Mouse (Mus musculus) gastrocnemius, postnatal 4 days (tissue): Measurements from ENCODE around the gene Ss18l1. TPM values are rescaled to one million over a fixed set of nuclear protein-coding genes. Genes with fewer than 3 reads are reported as not detected.

Experiments used
- DNase-seq, 2 experiments: peaks; one replicate each; pipeline ENCODE4 v3.0.0; 2021 to 2022; ENCODE audit warnings: low spot score in 2 of 2, mixed read lengths in 2 of 2
- long read RNA-seq, 2 experiments: library from polyadenylated mRNA; stranded (forward); transcript quantifications; one replicate each; pipeline ENCODE4 v2.0.0; 2021
- total RNA-seq, 2 experiments: library from RNA; stranded (reverse); gene quantifications; 2 replicates each; pipeline ENCODE4 v1.2.3; 2021

The Ss18l1 gene
- total RNA-seq: 1 to 10 TPM; 3.7 to 4.3 TPM
- long read RNA-seq, experiment 1, full-length matches to known transcripts: 1 of 9 reads
- long read RNA-seq, experiment 1, partial matches to known transcripts: 2 of 9 reads
- long read RNA-seq, experiment 1, other reads (novel, unspliced or antisense): 6 of 9 reads
- long read RNA-seq, experiment 2, full-length matches to known transcripts: 6 of 10 reads
- long read RNA-seq, experiment 2, partial matches to known transcripts: 2 of 10 reads
- long read RNA-seq, experiment 2, other reads (novel, unspliced or antisense): 2 of 10 reads

DNA sequence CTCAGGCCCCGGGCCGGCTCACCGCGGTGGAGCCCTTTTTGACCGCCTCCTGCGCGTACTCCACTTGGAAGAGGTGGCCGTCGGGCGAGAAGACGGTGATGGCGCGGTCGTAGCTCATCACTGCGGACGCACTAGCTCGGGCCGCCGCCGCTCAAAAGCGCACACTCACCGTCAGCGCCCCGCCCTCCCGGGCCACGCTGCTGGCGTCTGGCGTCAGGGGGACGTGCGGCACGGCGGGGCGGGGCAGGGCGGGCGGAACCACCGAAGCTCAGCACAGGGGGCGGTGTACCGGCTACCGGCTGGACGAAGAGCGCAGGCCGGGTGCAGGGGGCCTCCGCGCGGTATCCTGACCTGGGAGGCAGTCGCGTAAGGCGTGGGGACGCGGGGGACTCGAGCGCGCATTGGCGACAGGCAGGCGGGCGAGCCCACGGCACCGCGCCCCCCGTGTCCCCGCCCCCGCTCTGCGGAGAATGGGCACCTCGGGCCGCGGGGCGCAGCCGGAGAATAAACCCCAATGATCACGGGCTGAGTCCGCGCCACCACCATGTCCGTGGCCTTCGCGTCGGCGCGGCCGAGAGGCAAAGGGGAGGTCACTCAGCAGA is at the start of gene Ss18l1, which contains the start of gene Psma7:
TSS of gene Ss18l1 (plus strand) at position 254 of the 602 bp plus-strand sequence.
TSS of gene Psma7 (minus strand) at position 178 of the 602 bp plus-strand sequence.
- DNase-seq: peak; percentile 83 to 93

GRCm38 (mm10) chr2:179993071-179993470 is 49.2 kb upstream of the Ss18l1 start:
- DNase-seq: no peak

GRCm38 (mm10) chr2:179998431-179998830 is 43.9 kb upstream of the Ss18l1 start:
- no peak for DNase-seq

DNA sequence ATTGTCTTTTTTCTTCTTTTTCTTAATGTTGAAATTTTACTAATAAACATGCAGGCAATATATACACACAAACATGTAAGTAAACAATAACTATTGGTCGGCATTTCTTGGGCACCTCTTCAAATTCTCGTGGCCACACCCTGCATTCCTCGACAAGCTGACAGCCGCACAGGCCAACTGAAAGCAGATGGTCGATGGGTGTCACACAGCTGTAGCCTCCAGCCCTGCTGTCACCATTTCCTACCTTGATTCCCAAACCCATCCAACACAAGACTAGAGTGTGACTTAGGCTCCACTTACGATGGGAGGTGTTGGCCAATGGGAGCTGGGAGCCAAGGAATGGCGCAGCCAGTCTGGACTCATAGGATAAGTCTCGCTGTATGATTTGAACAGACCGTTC is 40.7 kb upstream of the Ss18l1 start:
- DNase-seq: no peak

- DNase-seq: no peak
Measured at GRCm38 (mm10) chr2:180005656-180006351, 36.5 kb upstream of the Ss18l1 start.

DNA sequence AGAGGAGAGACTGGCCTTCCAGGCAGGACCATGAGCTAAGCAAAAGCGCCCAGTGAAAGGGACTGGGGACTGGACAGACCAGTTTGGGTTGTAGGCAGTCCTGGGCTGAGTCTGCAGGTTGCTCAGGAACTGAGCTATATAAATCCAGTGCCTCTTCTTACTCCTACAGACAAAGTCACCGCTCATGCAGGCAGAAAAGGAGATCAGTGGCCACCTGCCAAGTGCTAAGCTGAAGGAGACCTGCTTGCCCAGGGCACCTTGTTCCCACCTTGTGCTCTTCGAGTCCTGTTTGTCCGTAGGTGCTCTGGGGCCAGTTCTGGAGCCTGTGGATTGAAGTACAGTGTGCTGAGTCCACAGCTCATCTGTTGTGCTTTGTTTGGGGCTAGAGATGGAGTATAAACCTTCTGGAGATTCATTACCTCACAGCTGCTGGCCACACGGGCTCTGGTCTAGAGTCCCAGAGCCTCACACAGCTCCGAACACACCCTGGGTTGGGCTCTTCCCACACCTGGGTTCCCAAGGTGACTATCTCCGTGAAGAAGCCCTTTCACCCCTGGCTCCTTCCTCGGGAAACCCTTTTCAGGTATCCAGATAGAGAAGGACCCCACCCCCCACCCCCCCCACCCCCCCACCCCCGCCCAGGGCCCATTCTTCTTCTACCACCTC is 35.8 kb upstream of the Ss18l1 start:
- no peak for DNase-seq

DNA sequence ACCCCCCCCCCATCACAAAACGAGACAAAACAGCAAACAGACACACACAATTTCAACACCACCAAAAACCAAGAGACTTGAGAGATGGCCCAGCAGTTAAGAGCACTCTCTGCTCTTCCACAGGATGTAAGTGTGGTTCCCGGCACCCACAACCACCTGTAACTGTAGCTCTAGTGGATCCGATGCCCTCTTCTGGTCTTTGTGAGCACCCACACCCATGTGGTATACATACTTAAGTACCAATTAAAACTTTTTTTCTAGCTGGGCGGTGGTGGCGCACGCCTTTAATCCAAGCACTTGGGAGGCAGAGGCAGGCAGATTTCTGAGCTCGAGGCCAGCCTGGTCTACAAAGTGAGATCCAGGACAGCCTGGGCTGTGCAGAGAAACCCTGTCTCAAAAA is 31.6 kb upstream of the Ss18l1 start:
- no peak for DNase-seq

DNA sequence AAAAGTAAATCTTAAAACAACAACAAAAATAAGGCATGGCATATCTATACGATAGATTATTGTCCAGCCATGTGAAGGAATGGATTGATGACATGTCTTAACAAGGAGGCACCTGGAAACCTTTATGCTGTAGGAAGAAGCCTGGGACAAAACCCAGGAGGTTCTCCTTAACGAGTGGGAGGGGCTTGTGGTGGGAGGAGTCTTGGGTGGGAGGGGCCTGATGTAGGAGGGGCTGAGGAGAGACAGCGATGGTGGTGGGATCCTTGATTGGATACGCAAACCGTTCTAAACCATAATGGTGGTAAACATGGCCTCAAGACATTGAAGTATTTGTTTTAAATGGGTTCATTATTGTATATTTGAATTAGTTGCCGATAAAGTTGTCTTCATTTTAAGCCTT is 30.9 kb upstream of the Ss18l1 start:
- no peak for DNase-seq

- DNase-seq: no peak
Measured at GRCm38 (mm10) chr2:180013686-180014085, 28.6 kb upstream of the Ss18l1 start.

DNA sequence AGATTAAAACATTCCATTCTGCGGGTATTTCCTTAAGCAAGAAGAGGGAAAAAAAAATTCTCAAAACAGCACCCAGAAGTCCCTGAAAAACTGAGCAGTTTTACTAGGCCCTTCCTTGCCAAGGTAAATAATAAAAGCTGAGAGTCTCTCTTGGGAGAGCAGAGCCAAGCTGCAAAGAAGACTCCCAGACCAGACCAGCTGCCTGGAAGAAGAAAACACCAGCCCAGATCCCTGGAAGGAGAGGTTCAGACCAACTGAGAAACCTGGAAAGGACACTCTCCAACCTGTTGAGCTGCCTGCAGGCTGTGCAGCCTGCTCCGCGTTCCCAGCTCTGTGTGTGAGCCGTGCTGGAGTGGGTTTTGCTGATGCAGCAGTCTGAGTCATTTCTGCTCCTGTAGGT is 24.7 kb upstream of the Ss18l1 start:
- no peak for DNase-seq

DNA sequence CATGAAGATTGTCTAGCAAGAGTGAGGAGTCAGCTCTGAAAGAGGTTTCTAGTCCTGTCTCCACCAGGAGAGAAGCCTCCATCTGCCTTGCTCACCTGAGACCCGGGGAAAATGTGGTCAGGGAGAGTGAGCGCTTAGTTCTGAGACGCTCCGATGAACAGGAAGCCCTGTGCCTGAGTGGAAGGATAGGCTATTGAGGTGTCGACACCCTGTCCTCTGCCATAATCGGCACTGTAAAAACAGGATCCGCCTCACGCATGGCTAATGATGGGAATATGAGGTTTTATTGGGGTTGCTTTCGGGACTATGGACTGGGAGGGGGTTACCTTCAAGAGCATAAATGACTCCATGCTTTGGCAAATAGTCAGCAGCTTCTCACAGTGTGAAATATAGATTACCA is 23.7 kb upstream of the Ss18l1 start:
- no peak for DNase-seq

- DNase-seq: no peak
Measured at GRCm38 (mm10) chr2:180020091-180020661, 22.1 kb upstream of the Ss18l1 start.

DNA sequence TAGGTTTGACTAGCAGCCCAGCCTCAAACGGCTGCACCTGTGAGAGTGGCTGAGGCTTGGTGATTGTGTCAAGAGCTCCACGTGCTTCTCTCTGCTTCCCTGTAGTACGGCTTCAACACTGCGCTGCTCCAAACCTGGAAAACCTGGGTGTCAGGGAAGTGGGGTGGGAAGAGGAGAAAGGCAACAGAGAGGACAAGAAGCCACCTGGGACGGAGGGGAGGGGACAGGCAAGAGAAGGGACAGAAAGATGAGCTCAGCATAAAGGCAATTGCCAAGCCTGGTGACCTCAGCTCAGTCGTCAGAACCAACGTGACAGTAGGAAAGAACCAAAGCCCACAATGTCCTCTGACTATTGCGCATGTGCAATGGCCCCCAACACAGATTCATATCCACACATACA is 21.4 kb upstream of the Ss18l1 start:
- DNase-seq: no peak

DNA sequence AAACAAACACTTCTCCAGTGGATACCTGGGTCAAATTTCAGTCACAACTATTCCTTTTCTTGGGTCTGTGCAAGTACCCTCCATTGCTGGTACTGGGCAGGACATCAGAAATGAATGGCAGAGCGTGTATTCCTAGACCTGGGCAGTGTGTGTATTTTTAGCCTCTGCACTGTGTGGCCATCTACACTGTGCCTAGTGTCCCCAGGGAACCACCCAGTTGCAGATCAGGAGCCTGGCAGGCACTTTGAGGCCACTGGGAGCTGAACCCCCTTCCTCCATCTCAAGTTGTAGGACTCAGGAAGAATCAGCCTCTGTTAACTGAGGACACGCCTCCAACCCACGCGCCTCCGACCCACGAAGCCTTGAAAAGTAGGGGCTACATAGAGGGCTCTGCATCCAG is 19.6 kb upstream of the Ss18l1 start:
- no peak for DNase-seq

- peak; percentile 97 to 98 for DNase-seq
Measured at GRCm38 (mm10) chr2:180024401-180025098, 17.8 kb upstream of the Ss18l1 start, which contains the start of gene Lsm14b. Gene Lsm14b (plus strand): TSS chr2:180024987.

- peak; percentile 46 to 61 for DNase-seq
Measured at GRCm38 (mm10) chr2:180025135-180025860, 17.0 kb upstream of the Ss18l1 start.

- no peak for DNase-seq
Measured at GRCm38 (mm10) chr2:180025861-180026200, 16.5 kb upstream of the Ss18l1 start.

GRCm38 (mm10) chr2:180027768-180028167 is 14.5 kb upstream of the Ss18l1 start:
- no peak for DNase-seq

DNA sequence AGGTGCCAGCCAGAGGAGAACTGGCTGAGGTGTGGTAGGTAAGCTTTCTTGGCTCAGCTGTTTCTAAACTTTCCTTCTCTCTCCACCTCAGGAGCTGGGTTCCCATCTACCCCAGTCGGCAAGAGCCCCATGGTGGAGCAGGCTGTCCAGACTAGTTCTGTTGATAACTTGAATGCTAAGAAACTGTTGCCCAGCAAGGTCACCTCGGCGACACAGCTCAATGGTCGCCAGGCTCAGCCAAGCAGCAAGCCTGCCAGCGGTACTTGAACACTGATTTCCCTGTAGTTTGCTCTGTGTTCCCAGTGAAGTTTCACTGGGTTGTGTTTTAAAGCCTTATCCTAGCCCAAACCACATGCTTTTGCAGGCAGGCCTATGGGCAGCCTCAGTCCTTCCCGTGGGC is 11.0 kb upstream of the Ss18l1 start:
- DNase-seq: no peak

- DNase-seq: no peak
Measured at GRCm38 (mm10) chr2:180032925-180033324, 9.4 kb upstream of the Ss18l1 start.
